Mouse (Mus musculus): ENCODE results near the gene C2cd2.

DNA sequence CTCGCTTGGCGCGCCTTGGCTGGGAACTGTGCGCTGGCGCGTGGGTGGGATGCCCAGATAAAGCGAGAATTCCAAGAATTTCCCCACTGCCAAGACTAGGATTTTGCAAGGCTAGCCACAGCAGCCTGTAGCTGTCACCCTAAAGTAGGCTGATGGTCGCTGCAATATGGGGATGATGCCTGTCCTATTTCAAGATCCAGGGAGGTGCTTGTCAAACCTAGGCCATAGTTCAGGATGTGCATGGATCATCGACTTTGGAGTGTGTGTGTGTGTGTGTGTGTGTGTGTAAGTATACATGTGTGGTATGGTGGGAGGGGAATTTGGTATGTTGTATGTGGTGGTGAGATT, 39.6 kb downstream of the C2cd2 start:
- no peak for TF ChIP-seq POLR2A (IDR thresholded peaks at IDR 0.05; ENCODE audit: low read depth, low read length)
- no peak for TF ChIP-seq CTCF (IDR thresholded peaks at IDR 0.05; ENCODE audit: extremely low read depth, insufficient read depth, insufficient read length, insufficient replicate concordance)

Measured in spleen, adult 2 months (tissue).